10 mouse cellular contexts compared by ENCODE assay signal in genomic region chr17:8812228-8812865, GRCm38 (mm10).
DNase-seq lines count a peak whose midpoint lies in the region; ATAC-seq and TF ChIP-seq lines count a peak whose summit lies in the region.
"Had no signal": no experiment of that assay in that cellular context is flagged by ENCODE, and none has a peak within 500 bp of the region (broad histone marks: within the 10 kb centered on the region; RNA-seq: fewer than 3 reads in every experiment).

No protein-coding gene starts in this region.

- no peak for TF ChIP-seq CTCF in heart, postnatal 0 days (IDR thresholded peaks at IDR 0.05; ENCODE audit: low read depth)

- H3K27me3 ChIP-seq in embryonic facial prominence, embryonic 11.5 days (ENCODE audit: control insufficient read depth, insufficient read depth, low read length): no peaks in the 10 kb centered on the region
- H3K27me3 ChIP-seq in embryonic facial prominence, embryonic 10.5 days (replicated peaks; ENCODE audit: low read depth, poor library complexity, severe bottlenecking): 0 out of 2 replicates have a peak, but pooled peaks cover 18% of the 10 kb centered on the region
- peaks cover 31% of the 10 kb centered on the region for H3K27me3 ChIP-seq in heart, postnatal 0 days (ENCODE audit: control insufficient read depth, insufficient read depth, low read length)
- H3K27me3 ChIP-seq: lung, embryonic 15.5 days had no signal

- H3K4me2 ChIP-seq in embryonic facial prominence, embryonic 11.5 days (ENCODE audit: low read depth, low read length): no peak overlapping the region
- H3K4me2 ChIP-seq in heart, postnatal 0 days (ENCODE audit: low read depth, low read length): no peak overlapping the region
- H3K4me2 ChIP-seq: lung, embryonic 15.5 days had no signal

- H3K4me3 ChIP-seq in embryonic facial prominence, embryonic 11.5 days (ENCODE audit: low read depth, low read length): no peak overlapping the region
- no peak overlapping the region for H3K4me3 ChIP-seq in embryonic facial prominence, embryonic 10.5 days
- no peak overlapping the region for H3K4me3 ChIP-seq in heart, postnatal 0 days (ENCODE audit: low read depth, low read length)
- H3K4me3 ChIP-seq: lung, embryonic 15.5 days had no signal

- peak; percentile 10 for DNase-seq in embryonic facial prominence, embryonic 11.5 days (ENCODE audit: low spot score)
- DNase-seq in embryonic facial prominence, embryonic 10.5 days (ENCODE audit: low spot score): no peak
- peak; percentile 26 for DNase-seq in kidney, postnatal 14 days
- DNase-seq in kidney, adult 11 months: no peak
- DNase-seq in NIH3T3 (ENCODE audit: low read depth): peak; percentile 23
- no peak for DNase-seq in heart, postnatal 0 days (ENCODE audit: low spot score)
- no peak for DNase-seq in layer of hippocampus, adult 8-10 months (ENCODE audit: low spot score in 2 of 2)
- DNase-seq in spleen, postnatal 36 days (ENCODE audit: low spot score in 2 of 2): no peak
- DNase-seq: layer of hippocampus, adult 9-11 months had no signal

- no peak for ATAC-seq in embryonic facial prominence, embryonic 11.5 days (replicated peaks; ENCODE audit: insufficient number of reproducible peaks, low FRiP score, low TSS enrichment, low read depth)
- ATAC-seq in heart, postnatal 0 days (ENCODE audit: insufficient read depth, low read depth): peak; percentile 49; the same call in 1 of the 2 replicates

- H3K36me3 ChIP-seq in embryonic facial prominence, embryonic 11.5 days (replicated peaks; ENCODE audit: control insufficient read depth, insufficient read depth, low read depth, low read length): no peaks in the 10 kb centered on the region
- no peaks in the 10 kb centered on the region for H3K36me3 ChIP-seq in embryonic facial prominence, embryonic 10.5 days (replicated peaks)
- H3K36me3 ChIP-seq in heart, postnatal 0 days (replicated peaks; ENCODE audit: control insufficient read depth, insufficient read depth, low read length): no peaks in the 10 kb centered on the region
- H3K36me3 ChIP-seq: lung, embryonic 15.5 days had no signal

- H3K27ac ChIP-seq in embryonic facial prominence, embryonic 11.5 days (replicated peaks; ENCODE audit: low read depth, low read length): no peak overlapping the region
- H3K27ac ChIP-seq in embryonic facial prominence, embryonic 10.5 days (replicated peaks): no peak overlapping the region
- no peak overlapping the region for H3K27ac ChIP-seq in heart, postnatal 0 days (ENCODE audit: low read depth)
- H3K27ac ChIP-seq: lung, embryonic 15.5 days had no signal

- H3K4me1 ChIP-seq in embryonic facial prominence, embryonic 11.5 days (ENCODE audit: control insufficient read depth, insufficient read depth, low read length): no peaks in the 10 kb centered on the region
- peaks cover 16% of the 10 kb centered on the region; the same call in 1 of the 2 replicates for H3K4me1 ChIP-seq in embryonic facial prominence, embryonic 10.5 days
- peaks cover 16% of the 10 kb centered on the region for H3K4me1 ChIP-seq in heart, postnatal 0 days (ENCODE audit: control insufficient read depth, insufficient read depth)

- no peaks in the 10 kb centered on the region for H3K9me3 ChIP-seq in embryonic facial prominence, embryonic 11.5 days (replicated peaks; ENCODE audit: control insufficient read depth, low read length)
- H3K9me3 ChIP-seq in embryonic facial prominence, embryonic 10.5 days: no peaks in the 10 kb centered on the region
- no peaks in the 10 kb centered on the region for H3K9me3 ChIP-seq in heart, postnatal 0 days (replicated peaks; ENCODE audit: control insufficient read depth, low read length)
- H3K9me3 ChIP-seq: lung, embryonic 15.5 days had no signal

- 53% methylated on average over 12 of the region's 12 CpGs for WGBS in embryonic facial prominence, embryonic 11.5 days
- 57% methylated on average over 12 of the region's 12 CpGs for WGBS in embryonic facial prominence, embryonic 10.5 days
- 24% methylated on average over 12 of the region's 12 CpGs for WGBS in heart, postnatal 0 days

- no peak for TF ChIP-seq EP300 in heart, postnatal 0 days (IDR thresholded peaks at IDR 0.05; ENCODE audit: low read depth)

- no peak overlapping the region for H3K9ac ChIP-seq in embryonic facial prominence, embryonic 11.5 days (replicated peaks; ENCODE audit: low read length)
- no peak overlapping the region for H3K9ac ChIP-seq in heart, postnatal 0 days (replicated peaks; ENCODE audit: low read depth, low read length)
- H3K9ac ChIP-seq: lung, embryonic 15.5 days had no signal

Comparison
In these comparisons a context has a peak if more than half of its experiments do, and no peak if none do; other contexts are left out.
1. DNase-seq: peak in embryonic facial prominence, embryonic 11.5 days (single experiment), kidney, postnatal 14 days (single experiment) and NIH3T3 (single experiment); none in embryonic facial prominence, embryonic 10.5 days (single experiment), kidney, adult 11 months (single experiment), heart, postnatal 0 days (single experiment), layer of hippocampus, adult 8-10 months (0 of 2) and spleen, postnatal 36 days (0 of 2).